Mouse (Mus musculus) heart, embryonic 13.5 days (tissue): ENCODE measurements at regions not wholly inside any gene's neighbourhood (a gene's known extent, or its start where the extent isn't known, plus 50 kb on each side); places are given as distances from the start of the nearest gene placed in this dataset.
"Not testable (repeated sequence)": the region's sequence is repeated elsewhere in the genome, so short reads cannot be mapped to it uniquely, and the experiment has no call there.

ENCODE experiments used
- ATAC-seq: fragments of 200-750 bp; cut with Nextera tagmentation; 2 replicates; pipeline ENCODE4 v1.8.0; 2017; ENCODE audit warnings: moderate TSS enrichment; ENCODE audit not compliant: insufficient number of reproducible peaks, low FRiP score, low TSS enrichment; ENCODE audit errors: extremely low read depth
- H3K27ac ChIP-seq: fragments of 300-500 bp; sonication (generic); replicated peaks from 2 replicates; pipeline ENCODE4 v1.5.1; 2015; ENCODE audit warnings: moderate library complexity, mild to moderate bottlenecking, inconsistent platforms
- H3K27me3 ChIP-seq: fragments of 300-500 bp; sonication (generic); replicated peaks from 2 replicates; pipeline ENCODE4 v1.6.1; 2015; ENCODE audit warnings: mild to moderate bottlenecking, inconsistent platforms
- H3K36me3 ChIP-seq: fragments of 300-500 bp; sonication (generic); 2 replicates; pipeline ENCODE4 v1.6.1; 2015; ENCODE audit warnings: mild to moderate bottlenecking, inconsistent platforms
- H3K4me1 ChIP-seq: fragments of 300-500 bp; sonication (generic); 2 replicates; pipeline ENCODE4 v1.6.1; 2015; ENCODE audit warnings: inconsistent platforms
- H3K4me2 ChIP-seq: fragments of 300-500 bp; sonication (generic); 2 replicates; pipeline ENCODE4 v1.6.1; 2015; ENCODE audit warnings: inconsistent platforms, mild to moderate bottlenecking, moderate library complexity
- H3K4me3 ChIP-seq: fragments of 300-500 bp; sonication (generic); 2 replicates; pipeline ENCODE4 v1.5.1; 2015; ENCODE audit warnings: moderate library complexity, mild to moderate bottlenecking, inconsistent platforms
- H3K9ac ChIP-seq: fragments of 300-500 bp; sonication (generic); 2 replicates; pipeline ENCODE4 v1.6.1; 2015; ENCODE audit warnings: inconsistent platforms, mild to moderate bottlenecking, moderate library complexity
- H3K9me3 ChIP-seq: fragments of 300-500 bp; sonication (generic); 2 replicates; pipeline ENCODE4 v1.6.1; 2016; ENCODE audit warnings: inconsistent platforms
- WGBS: fragments of 180-500 bp; shearing (Covaris S2); methylation state at CpG from one replicate; pipeline ENCODE4 v1.1.7; 2015; ENCODE audit warnings: mixed read lengths; 5-methylcytosine and 5-hydroxymethylcytosine counted together

GRCm38 (mm10) chr2:146724924-146725555, 130.6 kb upstream of the Kiz start:
- 27% methylated on average over 9 of the region's 9 CpGs for WGBS
- Histone ChIP-seq H3K4me1 (no peaks in the 10 kb centered on the region), H3K27me3 (no peaks in the 10 kb centered on the region), H3K9me3 (no peaks in the 10 kb centered on the region), H3K4me3 (no peak overlapping the region), H3K9ac (no peak overlapping the region), H3K4me2 (no peak overlapping the region), H3K27ac (no peak overlapping the region), H3K36me3 (no peaks in the 10 kb centered on the region)
- no peak for ATAC-seq

DNA sequence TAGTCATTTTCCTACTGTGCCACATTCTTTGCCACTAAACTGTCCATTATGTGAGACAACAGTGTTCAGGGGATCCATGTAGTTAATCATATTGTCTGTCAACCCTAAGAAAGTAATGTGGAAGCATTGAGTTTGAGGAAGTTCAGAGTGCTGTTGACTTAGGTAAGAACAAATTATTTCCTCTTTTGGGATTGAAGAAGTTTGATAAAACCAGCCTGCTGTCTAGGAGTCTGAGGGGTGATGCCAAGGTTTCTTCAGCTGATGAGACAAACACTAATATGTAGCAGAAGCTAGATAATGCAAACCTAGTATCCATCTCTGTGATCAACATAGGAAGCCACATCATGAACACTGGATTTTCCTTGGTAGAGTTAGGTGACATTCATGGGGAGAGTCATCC, 127.0 kb upstream of the Kiz start:
- no peak for ATAC-seq
- Histone ChIP-seq H3K9me3 (no peaks in the 10 kb centered on the region), H3K27ac (no peak overlapping the region), H3K4me1 (no peaks in the 10 kb centered on the region), H3K4me2 (no peak overlapping the region), H3K4me3 (no peak overlapping the region), H3K27me3 (no peaks in the 10 kb centered on the region), H3K9ac (no peak overlapping the region), H3K36me3 (no peaks in the 10 kb centered on the region)

GRCm38 (mm10) chr2:146731081-146731480, 124.6 kb upstream of the Kiz start:
- 74% methylated on average over 3 of the region's 3 CpGs for WGBS
- Histone ChIP-seq H3K27me3 (no peaks in the 10 kb centered on the region), H3K27ac (no peak overlapping the region), H3K36me3 (no peaks in the 10 kb centered on the region), H3K4me1 (no peaks in the 10 kb centered on the region), H3K9me3 (no peaks in the 10 kb centered on the region), H3K9ac (no peak overlapping the region), H3K4me2 (no peak overlapping the region), H3K4me3 (no peak overlapping the region)
- ATAC-seq, result no peak

DNA sequence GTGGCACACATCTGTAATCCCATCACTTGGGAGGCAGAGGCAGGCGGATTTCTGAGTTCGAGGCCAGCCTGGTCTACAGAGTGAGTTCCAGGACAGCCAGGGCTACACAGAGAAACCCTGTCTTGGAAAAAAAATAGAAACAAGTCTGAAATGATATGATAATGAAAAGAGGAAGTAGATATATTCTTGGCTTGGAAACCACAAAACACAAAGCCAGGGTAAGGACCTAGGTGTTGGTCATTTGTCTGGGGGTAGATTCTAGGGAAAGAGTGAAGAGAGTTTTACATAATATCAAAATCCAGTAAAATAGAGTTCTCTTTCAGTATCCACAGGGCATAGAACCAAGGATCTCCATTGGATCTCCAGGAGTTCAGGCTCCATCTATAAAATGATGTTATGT, 122.8 kb upstream of the Kiz start:
- not testable (repeated sequence) for H3K27ac ChIP-seq, ATAC-seq, H3K4me3 ChIP-seq, H3K27me3 ChIP-seq, H3K4me1 ChIP-seq, H3K9me3 ChIP-seq, H3K36me3 ChIP-seq, H3K9ac ChIP-seq, H3K4me2 ChIP-seq
- WGBS, result 77% methylated on average over 2 of the region's 2 CpGs

DNA sequence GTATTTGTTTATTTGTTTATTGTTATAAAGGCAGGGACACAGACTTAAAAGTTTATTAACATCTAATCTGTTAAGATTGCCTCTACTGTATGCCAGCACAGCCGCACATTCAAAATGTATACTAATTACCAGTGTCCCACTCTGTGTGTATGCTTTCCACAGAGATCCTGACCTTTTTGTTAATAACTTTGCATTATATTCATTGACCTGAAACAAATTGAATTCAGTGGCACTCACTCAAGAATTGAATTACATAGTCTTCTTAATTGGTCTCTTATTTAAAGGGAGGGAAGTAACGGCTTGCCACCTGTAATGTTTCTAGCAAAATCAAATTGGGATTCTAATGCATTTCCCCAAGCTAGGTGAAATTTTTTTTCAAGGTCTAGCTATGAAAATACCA, 111.3 kb upstream of the Kiz start:
- no peak for ATAC-seq
- peaks cover 4% of the 10 kb centered on the region; the same call in 1 of the 2 replicates for H3K27me3 ChIP-seq

DNA sequence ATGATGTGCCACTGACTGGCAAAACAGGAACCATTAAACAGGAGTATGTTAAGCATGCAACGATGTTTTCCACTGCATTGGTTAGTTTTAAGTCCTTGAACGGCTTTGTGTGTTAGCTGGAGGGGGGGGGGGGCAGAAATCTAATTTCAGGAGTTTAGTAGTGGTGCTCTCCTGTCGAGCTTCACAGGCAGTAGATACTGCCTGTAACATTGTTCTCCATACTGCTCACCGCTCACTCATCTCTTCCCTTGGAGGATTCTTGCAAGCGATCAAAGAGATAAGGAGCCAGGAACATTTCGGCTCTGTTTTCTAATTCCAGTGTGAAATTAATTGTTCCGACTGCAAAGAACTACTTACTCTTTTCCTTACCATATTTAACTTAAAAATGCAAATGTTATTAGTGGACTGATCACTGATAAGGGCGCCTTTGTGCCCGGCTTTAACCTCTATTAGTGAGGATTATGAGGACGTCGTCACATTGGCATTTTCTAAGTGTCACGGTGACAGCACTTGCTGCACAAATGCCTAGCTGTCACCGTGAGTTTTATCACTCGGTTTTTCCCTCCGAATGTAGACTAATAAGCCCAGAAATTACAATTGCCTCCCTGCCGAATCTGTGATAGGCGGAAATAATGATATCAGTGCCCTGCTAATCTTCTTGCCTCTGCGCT, 110.5 kb upstream of the Kiz start:
- peaks cover 4% of the 10 kb centered on the region; the same call in 1 of the 2 replicates for H3K27me3 ChIP-seq
- peaks cover 11% of the 10 kb centered on the region; the same call in 1 of the 2 replicates for H3K4me1 ChIP-seq
- H3K4me3 ChIP-seq, result peak overlapping the region; percentile 32
- H3K9ac ChIP-seq, result no peak overlapping the region
- no peak for ATAC-seq
- no peak overlapping the region for H3K27ac ChIP-seq
- H3K36me3 ChIP-seq, result no peaks in the 10 kb centered on the region
- H3K4me2 ChIP-seq, result peak overlapping the region; percentile 63
- 48% methylated on average over 18 of the region's 18 CpGs for WGBS
- H3K9me3 ChIP-seq, result no peaks in the 10 kb centered on the region

More for the DNA sequence above, 111.3 kb upstream of the Kiz start:
- H3K36me3 ChIP-seq, result no peaks in the 10 kb centered on the region
- H3K9me3 ChIP-seq, result no peaks in the 10 kb centered on the region
- 85% methylated on average over 2 of the region's 2 CpGs for WGBS
- no peak overlapping the region for H3K27ac ChIP-seq
- H3K9ac ChIP-seq, result no peak overlapping the region
- no peak overlapping the region for H3K4me3 ChIP-seq
- peaks cover 11% of the 10 kb centered on the region; the same call in 1 of the 2 replicates for H3K4me1 ChIP-seq
- no peak overlapping the region for H3K4me2 ChIP-seq

DNA sequence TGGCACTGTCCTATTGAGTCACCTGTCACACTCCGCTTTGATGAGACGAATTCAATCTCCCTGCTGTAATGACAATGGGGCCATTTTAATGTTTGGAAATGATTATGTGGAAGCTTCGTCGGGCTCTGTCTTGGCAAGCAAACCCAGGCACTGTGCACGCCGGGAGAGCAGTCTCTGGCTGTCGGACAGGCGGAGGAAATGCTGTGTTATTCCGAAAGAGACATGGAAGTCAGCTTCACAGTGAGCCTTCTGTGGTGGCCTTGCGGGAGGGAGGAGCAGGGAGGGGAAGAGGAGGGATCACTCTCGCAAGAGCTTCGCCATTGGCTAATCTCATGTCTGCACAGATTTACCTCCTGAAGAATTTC, 110.0 kb upstream of the Kiz start:
- ATAC-seq, result no peak
- Histone ChIP-seq H3K27me3 (peaks cover 4% of the 10 kb centered on the region; the same call in 1 of the 2 replicates), H3K4me2 (peak overlapping the region; percentile 63), H3K4me1 (peaks cover 11% of the 10 kb centered on the region; the same call in 1 of the 2 replicates), H3K27ac (no peak overlapping the region), H3K36me3 (no peaks in the 10 kb centered on the region), H3K9me3 (no peaks in the 10 kb centered on the region), H3K9ac (no peak overlapping the region), H3K4me3 (peak overlapping the region; percentile 32)
- 45% methylated on average over 12 of the region's 12 CpGs for WGBS

GRCm38 (mm10) chr2:146753988-146754387, 101.7 kb upstream of the Kiz start:
- H3K9ac ChIP-seq, result no peak overlapping the region
- H3K27ac ChIP-seq, result no peak overlapping the region
- no peaks in the 10 kb centered on the region for H3K4me1 ChIP-seq
- H3K4me2 ChIP-seq, result no peak overlapping the region
- no peaks in the 10 kb centered on the region for H3K36me3 ChIP-seq
- 14% methylated on average over 2 of the region's 2 CpGs for WGBS
- no peaks in the 10 kb centered on the region for H3K27me3 ChIP-seq
- no peak for ATAC-seq
- H3K9me3 ChIP-seq, result peaks cover 5% of the 10 kb centered on the region; the same call in 1 of the 2 replicates
- H3K4me3 ChIP-seq, result no peak overlapping the region

DNA sequence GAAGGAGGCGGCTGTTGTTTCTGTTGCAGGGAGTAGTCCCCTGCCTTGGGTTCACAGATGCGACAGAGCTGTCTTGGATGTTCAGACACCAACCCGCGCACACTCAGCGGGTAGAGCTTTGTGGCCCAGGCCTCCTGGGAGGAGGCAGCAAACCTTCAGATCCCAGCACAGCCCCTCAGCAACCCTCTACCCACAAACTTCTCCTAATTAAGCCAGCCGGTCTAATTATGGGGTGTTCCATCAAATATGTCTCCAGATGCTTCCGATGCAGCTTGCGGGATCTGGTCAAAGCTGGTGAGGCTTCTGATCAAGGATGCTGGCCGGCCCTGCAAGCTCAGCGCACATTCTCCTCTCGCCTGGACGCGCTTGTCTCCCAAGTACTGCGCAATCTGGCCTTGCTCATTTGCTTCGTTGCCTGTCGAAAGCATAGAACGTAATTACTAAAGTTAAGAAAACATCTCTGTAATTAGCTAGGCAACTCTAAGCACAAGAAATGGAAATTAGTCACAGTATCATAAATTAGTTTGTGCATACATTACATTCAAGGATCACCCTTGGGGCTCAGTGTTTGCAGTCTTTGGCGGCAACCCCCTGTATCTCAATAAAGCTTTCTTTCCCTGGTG, 92.0 kb upstream of the Kiz start:
- 60% methylated on average over 18 of the region's 18 CpGs for WGBS

DNA sequence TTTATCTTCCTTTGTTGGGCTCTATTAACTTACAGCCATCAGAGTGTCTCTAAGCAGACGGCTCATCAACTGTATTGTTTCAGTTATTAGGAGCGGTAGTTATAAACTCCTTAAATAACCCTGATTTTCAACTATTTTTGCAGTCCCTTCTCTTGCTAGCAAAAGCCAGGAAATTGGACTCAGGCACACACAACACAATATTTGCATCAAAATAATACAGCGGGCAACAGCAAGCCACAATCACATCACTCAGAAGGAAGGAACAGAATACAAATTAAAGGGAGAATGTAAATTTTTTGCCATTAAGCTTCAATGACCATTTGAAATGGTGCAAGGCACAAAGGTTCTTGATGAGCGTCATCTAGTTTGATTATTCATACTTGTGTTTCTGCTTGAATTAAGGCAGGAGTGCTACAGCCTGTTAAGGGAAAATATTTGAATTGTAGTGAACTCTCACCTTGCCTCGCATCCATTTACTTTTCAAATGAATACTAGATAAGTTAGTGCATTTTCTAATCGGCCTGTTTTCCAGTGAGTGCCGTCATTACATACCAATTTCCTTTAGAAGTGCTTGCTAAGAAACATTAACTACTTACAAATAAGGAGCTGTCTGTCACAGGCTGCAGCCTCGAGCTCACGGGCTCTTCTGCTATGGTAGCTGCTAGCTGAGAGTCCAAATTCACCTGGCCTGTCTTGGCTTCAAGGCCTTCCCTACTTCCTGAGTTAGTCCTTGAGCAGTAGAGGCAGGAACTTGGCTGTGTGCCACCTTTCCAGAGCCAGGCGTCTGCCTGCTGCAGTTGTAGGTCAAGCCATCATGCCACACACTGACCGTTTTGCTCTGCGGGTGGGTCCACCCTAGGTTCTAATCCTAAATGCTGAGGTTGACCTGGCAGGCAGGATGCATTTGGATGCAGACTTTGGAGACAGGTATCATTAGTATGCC, 91.1 kb upstream of the Kiz start:
- no peak for ATAC-seq
- WGBS, result 66% methylated on average over 12 of the region's 12 CpGs
- H3K27me3 ChIP-seq, result 0 out of 2 replicates have a peak, but pooled peaks cover 4% of the 10 kb centered on the region
- H3K9ac ChIP-seq, result no peak overlapping the region
- H3K9me3 ChIP-seq, result no peaks in the 10 kb centered on the region
- no peaks in the 10 kb centered on the region for H3K4me1 ChIP-seq
- H3K4me3 ChIP-seq, result no peak overlapping the region
- H3K36me3 ChIP-seq, result no peaks in the 10 kb centered on the region
- H3K4me2 ChIP-seq, result no peak overlapping the region
- no peak overlapping the region for H3K27ac ChIP-seq

More for the DNA sequence above, 92.0 kb upstream of the Kiz start:
- Histone ChIP-seq H3K4me1 (no peaks in the 10 kb centered on the region), H3K4me3 (no peak overlapping the region), H3K27me3 (0 out of 2 replicates have a peak, but pooled peaks cover 4% of the 10 kb centered on the region), H3K36me3 (no peaks in the 10 kb centered on the region), H3K9me3 (no peaks in the 10 kb centered on the region), H3K27ac (no peak overlapping the region), H3K4me2 (no peak overlapping the region), H3K9ac (no peak overlapping the region)
- no peak for ATAC-seq

DNA sequence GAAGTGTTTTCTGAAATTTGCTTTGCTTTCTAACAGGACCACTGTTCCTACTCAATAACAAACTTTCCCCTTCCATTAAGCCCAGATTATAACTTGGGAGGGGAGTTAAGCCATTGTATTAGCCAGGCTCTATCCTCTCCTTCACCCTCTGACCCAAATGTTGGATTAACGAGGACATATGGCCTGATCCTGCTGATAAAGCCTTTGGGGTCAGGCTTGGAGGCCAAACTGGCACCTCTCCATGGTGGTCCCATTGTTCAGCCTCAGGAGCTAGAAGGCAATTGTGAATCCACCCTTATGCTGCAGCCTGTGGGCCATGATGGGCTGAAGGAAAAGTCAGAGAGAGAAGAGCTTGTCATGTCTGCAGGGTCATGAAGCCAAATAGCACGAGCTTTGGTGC, 80.8 kb upstream of the Kiz start:
- no peak for ATAC-seq
- H3K27ac ChIP-seq, result no peak overlapping the region
- WGBS, result 36% methylated on average over 2 of the region's 2 CpGs

More for the DNA sequence above, 80.8 kb upstream of the Kiz start:
- Histone ChIP-seq H3K4me3 (no peak overlapping the region), H3K36me3 (no peaks in the 10 kb centered on the region), H3K4me2 (no peak overlapping the region), H3K27me3 (no peaks in the 10 kb centered on the region), H3K4me1 (no peaks in the 10 kb centered on the region), H3K9me3 (no peaks in the 10 kb centered on the region), H3K9ac (no peak overlapping the region)
